Mouse (Mus musculus) cerebellum, adult (tissue): ENCODE results near the gene Fstl4.

ENCODE experiments used
- ATAC-seq: cut with Nextera tagmentation; 2 replicates; pipeline ENCODE4 v1.9.2; 2017; ENCODE audit warnings: mild to moderate bottlenecking, moderate library complexity, mixed read lengths; ENCODE audit not compliant: insufficient number of reproducible peaks, low FRiP score, low TSS enrichment

The Fstl4 gene

DNA sequence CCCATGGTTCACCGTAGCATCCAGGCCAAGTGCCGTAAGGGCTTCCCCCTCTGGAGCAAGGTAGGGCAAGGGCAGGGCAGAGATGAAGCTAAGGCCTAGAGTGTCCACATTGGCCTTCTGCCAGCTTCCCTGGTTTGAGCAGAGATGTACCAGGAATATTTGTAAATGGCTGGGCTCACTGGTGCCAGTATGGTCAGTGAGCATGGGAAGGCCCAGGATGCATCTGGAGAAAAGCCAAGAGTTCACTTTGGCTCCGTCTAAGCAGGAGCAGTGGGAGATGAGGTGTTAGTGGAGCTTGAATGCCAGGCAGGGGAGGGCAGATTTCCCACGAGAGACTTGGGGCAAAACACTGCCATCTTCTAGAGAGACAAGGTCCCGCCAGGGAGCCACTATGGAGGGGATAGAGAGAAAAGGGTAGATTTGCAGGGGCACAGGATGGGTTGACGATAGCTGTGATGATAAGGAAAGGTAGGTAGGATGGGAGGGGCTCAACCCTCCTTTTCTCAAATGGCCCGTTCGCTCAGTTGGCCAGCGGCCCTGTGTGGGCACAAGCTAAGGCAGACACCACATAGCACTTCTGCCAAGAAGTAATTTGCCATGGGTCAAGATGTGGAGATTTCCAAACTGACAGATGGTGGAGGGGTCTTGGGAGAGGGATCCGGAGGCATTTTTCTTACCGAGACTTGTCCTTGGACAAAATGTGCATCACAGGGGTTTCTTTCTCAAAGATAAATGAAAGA, 354.0 kb downstream of the Fstl4 start:
- peak; percentile 57 for ATAC-seq

DNA sequence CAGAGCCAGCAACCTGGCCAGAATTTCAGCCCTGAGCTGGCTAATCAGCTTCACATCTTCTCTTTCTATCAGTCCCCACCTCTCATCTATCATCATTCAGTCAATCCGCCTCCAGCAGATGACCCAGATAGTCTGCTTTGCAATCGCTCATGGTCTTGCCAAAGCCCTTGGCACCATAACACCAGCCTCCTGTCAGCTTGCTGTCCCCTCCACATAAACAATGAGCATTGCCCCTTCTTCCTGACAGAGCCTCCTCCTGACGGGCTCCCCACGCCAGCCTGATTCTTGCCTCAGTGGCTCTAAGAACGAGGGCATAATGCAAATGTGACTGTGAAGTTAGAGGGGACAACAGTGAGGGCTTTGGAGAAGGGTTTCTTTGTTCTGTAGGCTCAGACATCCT, 355.5 kb downstream of the Fstl4 start:
- ATAC-seq, result no peak

DNA sequence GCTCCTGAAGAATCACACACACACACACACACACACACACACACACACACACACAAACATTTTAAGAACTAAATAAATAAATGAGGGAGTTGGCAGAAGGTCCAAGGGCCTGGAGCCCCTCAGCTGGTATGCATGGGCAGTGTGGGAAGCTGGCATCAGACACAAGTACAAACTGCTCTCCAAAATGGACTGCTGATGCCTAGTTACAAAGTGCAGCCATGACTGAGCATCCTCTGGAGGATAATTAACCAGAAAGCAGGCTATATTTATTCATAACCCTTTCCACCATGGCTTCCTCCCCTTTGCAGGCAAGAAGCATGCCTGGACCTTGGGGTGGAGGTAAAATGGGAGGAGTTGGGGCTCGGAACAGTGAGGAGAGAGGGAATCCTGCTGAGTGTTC, 356.8 kb downstream of the Fstl4 start:
- no peak for ATAC-seq

DNA sequence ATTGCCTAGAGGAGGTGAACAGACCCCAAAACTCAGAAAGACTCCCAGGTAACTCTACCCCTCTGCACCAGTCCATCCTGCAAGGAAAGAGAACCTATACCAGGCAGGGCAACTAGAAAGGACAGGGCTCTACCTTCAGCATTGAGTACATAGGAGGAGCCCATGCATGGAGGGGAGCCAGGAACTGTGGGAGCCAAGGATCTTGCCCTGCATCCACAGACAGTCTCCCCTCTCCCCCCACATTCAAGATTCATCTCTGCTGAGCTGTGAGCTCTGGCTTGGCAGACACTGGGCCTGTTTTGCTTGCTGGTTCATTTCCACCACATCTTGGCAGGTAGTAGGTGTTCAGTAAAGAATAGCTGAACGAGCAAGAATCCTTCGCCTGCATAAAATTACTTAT, 360.4 kb downstream of the Fstl4 start:
- ATAC-seq, result no peak

DNA sequence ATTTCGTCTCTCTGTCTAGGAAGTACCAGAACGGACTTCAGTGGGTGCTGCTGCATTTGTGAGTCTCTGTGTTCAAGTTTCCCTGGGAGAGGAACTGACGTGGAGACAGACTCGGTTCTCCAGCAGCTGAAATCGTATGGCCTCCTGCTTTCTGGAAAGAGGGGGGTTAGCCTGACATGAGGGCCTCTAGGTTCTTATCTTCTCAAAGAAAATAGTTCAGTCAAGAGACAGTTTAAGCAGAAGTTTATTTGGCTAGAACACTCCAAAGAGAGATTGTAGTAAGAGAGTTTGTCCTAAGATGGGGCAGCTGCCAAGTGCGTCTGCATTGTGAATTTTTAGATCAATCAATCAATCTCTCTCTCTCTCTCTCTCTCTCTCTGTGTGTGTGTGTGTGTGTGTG, 362.2 kb downstream of the Fstl4 start:
- ATAC-seq, result no peak

DNA sequence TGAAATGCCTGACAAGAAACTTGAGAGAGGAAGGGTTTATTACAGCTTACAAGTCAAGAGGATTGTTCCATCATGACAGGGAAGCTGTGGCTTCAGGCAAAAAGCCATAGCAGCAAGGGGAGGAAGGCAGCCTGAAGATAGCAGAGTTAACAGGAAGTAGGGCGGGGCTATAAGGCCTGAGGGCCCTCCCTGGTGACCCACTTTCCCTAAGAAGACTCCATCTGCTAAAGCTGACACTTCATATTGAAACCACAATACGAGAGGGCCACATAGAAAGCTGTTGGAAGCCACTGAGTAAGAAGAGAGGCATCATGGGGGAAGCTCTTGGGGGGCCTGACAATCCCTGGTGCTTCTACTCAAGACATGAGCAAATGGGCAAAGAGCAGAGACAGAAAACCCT, 364.2 kb downstream of the Fstl4 start:
- no peak for ATAC-seq

DNA sequence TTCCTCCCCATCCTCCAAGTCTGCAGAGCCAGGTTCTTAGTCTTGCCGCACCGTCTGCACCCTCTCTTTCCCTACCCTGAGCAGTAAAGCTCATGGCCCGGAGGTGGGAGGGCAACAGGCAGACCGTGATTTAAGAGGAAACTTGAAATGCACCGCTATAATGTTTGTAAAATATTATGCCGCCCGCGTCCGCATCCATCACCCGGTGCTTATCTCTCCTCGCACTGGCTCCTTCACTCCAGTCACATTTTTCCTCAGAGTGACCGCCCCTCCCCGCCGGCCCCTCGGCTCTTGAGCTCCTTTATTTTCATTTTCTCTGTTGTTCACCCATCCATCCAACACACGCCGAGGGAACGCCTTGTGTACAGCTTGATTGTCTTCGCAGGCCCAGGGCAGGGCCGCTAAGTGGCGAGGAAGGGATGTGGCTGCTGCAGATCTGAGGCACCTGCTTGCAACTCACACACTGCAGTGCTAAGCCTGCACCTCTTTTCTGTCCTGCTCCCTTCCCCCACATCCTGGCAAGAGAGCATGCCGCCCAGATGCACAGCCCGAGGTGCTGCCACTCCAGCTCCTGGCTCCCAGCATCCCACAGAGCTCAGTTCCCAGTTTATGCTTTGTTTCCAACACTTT, 368.1 kb downstream of the Fstl4 start:
- no peak for ATAC-seq

DNA sequence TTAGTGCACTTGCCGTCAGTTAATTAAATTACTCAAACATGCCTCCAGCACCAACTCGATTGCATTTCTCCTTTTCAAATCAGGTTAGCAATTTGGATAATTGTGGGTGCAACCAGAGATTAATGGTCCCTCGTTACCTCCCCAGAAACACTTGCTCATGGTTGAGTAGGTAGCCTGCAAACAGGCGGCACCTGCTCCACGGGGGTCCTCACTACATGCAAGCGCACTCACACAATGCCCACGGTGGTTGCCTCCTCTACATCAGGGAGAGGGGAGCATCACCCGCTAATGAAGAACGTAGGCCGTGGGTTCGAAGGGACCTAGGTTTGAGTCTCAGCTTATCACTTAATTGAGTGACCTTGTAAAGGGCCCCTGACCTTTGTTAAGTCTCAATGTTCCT, 371.9 kb downstream of the Fstl4 start:
- ATAC-seq, result no peak

DNA sequence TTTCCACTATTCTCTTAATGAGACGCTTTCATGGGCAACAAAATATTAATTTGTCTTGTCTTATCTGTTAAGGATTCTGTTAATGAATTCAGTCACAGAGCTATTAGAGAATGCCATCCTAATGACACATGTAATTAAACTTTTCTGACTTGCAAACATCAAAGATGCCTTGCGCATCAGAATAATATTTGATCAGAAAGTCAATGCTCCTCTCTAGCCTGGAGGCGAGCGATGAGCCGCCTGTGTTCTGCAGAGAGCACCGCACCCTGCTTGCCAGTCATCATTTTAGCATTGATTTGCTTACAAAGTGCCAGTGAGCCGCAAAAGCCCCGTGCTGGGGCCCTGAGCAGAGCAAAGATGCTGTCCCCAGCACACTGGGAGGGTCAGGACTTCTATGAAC, 372.9 kb downstream of the Fstl4 start:
- no peak for ATAC-seq

DNA sequence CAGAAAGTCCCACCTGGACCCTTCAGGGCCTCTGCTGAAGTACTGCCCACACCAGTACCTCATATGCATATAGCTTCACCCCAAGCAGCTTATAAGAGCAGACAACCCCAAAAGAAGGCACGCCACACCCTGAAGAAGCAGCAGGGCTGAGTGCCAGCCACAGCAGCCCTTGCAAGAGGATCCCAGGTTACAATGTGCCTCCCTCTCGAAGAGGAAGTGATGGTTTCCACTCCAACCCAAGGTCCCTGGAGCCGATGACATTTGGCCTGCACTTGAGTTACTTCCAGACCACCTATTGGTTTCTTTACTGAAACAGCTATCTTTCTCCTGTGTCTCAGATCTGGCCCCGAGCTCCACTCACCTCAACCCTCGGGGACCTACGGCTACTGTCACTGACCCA, 373.8 kb downstream of the Fstl4 start:
- no peak for ATAC-seq

DNA sequence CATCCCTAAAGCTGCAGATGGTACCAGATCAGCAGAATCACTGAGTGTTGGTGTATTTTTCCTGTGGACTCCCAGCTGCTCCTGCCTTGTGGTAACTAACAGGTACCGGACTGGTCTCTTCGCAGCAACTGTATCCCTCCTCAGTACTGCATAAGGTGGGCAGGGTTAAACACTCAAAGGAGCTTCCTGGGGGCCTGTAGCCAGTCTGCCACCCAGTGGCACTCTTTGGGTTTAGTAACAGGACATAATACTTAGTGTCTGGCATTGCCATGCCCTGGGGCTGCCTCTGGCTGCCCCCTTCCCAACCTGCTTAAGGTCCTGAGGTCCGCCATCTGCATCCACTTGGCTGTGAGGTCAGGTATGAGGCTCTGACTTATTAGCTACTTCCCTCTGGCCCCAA, 375.2 kb downstream of the Fstl4 start:
- no peak for ATAC-seq

DNA sequence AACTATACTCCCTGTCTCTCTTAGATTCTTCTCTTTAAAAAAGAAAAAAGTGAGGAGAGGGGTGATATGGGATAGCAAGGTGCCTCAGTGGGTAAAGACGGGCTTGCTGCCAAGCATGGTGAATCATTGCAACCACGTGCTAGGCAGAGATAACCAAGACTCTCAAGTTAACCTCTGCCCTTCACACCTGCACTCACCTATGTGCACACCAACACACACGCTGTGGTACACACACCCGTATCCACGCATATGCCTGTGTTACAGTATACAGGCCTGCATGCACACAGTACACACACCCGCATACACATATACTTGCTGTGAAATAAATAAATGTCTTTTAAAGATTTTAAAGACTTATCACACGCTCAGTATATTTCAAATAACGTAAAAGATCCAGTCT, 375.8 kb downstream of the Fstl4 start:
- no peak for ATAC-seq

DNA sequence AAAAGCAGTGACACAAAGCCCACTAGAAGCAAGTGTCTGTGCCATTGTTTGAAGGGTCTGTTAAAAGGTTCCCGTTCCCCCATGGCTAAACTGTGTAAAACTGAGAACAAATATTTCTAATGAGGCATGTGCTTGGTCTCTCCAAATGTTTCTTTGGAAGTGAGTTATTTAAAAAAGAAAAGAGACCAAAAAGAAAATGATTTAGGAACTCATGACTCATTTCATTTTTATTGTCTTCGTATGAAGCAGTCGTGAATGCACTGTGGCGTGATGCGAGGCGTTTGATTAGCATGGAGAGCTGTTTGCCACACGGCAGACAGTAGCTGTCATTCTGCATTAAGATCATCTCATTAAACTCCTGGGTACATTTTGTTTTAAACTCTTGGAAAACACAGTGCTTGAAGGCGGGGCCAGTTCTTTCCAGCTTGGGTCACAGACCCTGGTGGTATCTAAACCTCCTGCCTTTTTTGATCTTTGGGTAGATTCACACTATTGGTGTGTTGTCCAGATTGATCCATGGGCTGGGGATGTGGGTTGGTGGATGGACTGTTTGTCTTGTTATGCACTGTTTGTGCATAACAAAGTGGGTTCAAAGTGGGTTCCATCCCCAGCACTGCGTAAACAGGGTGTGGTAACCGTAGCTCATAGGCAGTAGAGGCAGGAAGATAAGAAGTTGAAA, 376.4 kb downstream of the Fstl4 start:
- no peak for ATAC-seq

DNA sequence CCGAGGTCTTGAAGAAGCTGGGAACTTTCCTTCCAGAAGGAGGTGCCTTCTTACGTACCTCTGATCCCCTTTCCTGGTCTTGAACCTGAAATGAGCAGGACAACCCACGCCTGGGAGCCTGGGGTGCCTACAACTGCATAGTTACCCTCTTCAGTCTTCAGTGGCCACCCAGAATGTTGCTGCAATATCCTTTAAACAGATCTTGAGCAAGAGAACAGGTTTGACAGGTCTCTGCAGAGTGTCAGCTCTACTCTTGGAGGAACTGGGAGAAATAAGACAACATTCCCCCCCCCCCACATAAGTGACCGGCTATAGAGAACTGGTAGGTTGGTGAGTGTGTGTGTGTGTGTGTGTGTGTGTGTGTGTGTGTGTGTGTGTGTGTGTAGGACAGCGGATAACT, 379.1 kb downstream of the Fstl4 start:
- no peak for ATAC-seq

DNA sequence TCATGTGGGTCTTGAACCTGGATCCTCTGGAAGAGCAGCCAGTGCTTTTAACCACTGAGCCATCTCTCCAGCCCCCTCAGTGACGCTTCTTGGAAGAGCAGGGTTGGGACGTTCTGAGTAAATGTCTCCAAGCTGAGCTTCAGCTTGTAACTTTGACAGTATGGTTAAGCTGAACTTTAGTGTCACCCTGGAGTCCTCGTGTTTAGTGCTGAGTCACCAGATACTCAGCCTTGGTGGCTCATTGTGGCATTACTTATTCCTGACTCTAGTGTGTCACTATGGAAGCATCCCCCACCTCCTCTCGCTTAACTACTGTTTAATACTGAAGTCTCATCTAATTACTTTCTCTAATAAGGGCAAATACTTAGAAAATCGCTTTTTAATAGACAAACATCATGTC, 380.1 kb downstream of the Fstl4 start:
- ATAC-seq, result no peak

DNA sequence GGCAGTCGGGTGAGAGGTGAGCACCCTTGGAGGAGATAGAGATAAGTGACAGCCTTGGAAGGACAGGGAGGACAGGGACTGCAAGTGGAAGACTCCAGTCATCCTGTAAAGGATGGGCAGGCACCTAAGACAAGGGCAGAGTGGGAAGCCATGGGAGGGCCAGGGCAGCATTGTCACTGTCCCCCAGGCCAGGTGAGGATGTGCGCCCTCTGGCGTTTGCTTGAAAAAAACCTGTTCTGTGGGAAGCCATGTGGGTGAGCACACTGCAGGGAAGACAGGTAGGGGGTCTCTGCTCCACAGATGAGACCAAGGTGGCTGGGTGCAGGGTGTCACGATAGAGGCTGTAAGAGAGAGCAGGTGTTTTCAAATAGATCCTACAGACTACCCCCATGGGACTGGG, 381.9 kb downstream of the Fstl4 start:
- ATAC-seq, result no peak

DNA sequence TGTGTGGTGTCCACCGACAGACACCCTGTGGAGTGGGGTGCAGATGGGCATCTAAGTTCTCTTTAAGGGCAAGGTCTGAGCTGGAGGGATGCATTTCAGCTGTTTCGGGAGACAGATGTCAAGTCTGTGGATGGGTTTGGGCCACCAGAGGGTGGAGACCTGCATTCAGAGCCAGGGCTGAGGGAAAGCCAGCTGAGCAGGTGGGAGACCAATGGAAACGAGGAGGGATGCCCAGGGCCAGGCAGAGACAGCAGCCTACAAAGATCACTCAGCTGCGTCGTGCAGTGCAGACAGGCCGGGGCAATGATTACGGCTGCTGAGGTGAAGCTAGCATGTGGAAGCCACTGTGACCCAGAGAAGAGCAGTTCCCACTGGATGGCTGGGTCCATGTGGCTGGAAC, 392.0 kb downstream of the Fstl4 start:
- ATAC-seq, result no peak

DNA sequence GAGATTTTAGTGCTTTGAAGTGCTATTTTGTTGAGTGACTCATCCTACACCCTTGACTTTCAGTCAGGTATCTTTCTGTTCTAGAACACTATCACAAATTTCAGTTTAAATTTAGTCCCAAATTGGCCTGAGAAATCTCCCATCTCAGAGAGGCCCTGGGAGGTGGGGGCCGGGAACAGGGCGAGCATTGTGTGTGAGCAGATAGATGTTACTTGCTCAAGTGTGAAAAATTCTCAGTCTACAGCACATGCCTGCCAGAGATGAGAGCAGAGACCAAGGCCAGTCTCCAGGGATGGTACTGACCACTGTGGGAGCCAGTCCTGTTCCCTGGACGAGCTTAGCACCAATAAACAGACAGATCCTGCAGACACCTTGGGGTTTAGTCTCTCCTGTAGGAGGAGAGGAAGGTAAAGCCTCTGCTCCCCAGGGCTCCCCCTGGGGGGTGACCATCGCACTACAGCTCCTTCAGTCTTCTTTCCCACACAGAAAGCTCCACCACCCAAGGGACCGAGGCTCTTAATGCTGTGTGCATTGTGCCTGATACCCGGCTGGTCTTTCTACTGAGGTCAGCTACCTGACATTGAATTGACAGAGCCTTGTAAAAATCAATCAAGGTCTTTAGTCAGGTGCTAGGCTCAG, 393.3 kb downstream of the Fstl4 start:
- ATAC-seq, result no peak

DNA sequence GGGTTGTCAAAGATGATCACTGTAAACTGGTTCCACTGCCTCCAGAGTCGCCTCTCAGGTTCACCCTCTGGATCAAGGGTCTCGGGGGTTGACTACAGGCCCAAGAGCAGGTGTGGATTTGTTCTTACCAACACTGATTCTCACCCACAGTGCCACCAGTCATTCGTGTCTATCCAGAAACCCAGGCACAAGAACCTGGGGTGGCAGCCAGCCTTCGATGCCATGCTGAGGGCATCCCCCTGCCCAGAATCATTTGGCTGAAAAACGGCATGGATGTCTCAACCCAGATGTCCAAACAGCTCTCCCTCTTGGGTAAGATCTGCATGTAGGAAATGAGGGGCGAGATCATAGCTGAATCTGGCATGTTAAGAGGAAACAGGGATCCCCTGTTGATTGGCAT, 398.0 kb downstream of the Fstl4 start:
- ATAC-seq, result no peak

DNA sequence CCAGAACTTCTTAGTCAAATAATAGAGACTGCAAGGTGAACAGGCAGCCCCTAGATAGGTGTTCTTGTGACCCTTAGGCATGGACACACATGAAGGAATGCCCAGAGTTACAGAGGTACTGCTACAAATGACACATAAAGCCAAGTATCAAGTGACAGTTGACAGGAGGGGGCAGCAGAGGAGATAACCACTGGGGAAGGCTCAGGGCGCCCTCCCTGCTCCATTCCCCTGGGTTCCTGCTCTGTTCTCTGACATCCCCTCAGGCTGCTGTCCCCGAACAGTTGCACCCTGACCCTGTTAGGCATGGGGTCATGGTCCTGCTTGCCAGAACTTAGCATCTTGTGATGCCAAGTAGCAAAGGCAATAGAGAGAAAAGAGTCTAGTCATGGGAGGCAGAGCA, 402.0 kb downstream of the Fstl4 start:
- no peak for ATAC-seq

DNA sequence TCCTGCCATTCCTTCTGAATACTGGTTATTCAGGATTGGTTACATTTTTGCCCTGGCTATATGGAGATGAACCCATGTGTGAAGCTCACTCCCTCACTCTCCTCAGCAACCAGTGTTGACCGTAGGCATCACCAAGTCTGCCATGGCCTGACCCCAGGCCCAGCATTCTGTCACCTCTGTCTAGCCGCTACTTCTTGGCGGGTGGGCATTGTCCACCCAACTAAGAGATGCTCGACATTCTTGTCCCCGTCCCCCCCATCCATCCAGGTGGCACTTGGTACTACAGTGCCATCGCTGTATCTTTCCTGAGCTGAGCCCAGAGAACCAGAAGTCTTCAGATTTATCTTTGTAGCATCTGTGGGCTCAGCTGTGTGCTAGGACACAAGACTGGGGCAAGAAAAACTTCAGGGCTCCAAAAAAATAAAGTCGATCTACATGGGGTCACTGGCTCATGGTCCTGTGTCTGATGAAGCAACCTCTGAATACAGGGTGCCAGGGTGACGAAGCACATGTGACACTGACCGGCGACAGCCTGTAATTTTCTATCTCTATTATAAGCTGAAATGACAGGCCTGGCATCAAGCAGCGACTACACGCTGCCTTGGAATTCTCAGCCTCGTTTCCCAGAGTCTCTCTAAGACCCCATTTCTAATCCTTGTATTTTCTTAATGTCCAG, 417.9 kb downstream of the Fstl4 start:
- ATAC-seq, result no peak
